Mouse (Mus musculus) stomach, embryonic 14.5 days (tissue): Measurements from ENCODE around the gene Adam4. TPM values are rescaled to one million over a fixed set of nuclear protein-coding genes. Genes with fewer than 3 reads are reported as not detected.

Source experiments
- polyA plus RNA-seq: library from polyadenylated mRNA; unstranded; fragments of >200 nt; fragmentation: Nextera tagmentation; extraction: Ambion mirVana; gene quantifications from 2 replicates; pipeline ENCODE4 v1.2.1, GENCODE M21; 2014

Adam4 gene
- polyA plus RNA-seq, 1 experiment from 2014 or later: 1.3 TPM

Other genes with a start within 250 kb of the Adam4 start
- 0.52 and 0.86 TPM in 2 replicates for gene Slc8a3, start 88.8 kb downstream of the Adam4 start, polyA plus RNA-seq
- 0.36 and 0.74 TPM in 2 replicates for gene Gm4787, start 42.5 kb downstream of the Adam4 start, polyA plus RNA-seq
- 151 and 163 TPM in 2 replicates for gene Cox16, start 63.2 kb upstream of the Adam4 start, polyA plus RNA-seq
- gene Gm20498, start 111.0 kb upstream of the Adam4 start, polyA plus RNA-seq: 28.7 and 30.0 TPM in 2 replicates
- gene Synj2bp, start 111.0 kb upstream of the Adam4 start, polyA plus RNA-seq: 43.5 and 46.0 TPM in 2 replicates
- 0.25 TPM in 2 replicates for gene Adam21, start 146.5 kb upstream of the Adam4 start, polyA plus RNA-seq
- 66.5 and 69.7 TPM in 2 replicates for gene Med6, start 173.1 kb upstream of the Adam4 start, polyA plus RNA-seq
- 3.9 and 4.6 TPM in 2 replicates for gene Ttc9, start 209.3 kb upstream of the Adam4 start, polyA plus RNA-seq